Mouse (Mus musculus) heart, postnatal 0 days (tissue): ENCODE measurements around the gene Farp1.

Experiments used
- CTCF ChIP-seq: IDR thresholded peaks from 2 replicates; pipeline ENCODE4 v1.5.1; 2016; ENCODE audit warnings: antibody characterized with exemption, control low read depth, low read depth
- EP300 ChIP-seq: IDR thresholded peaks from 2 replicates; pipeline ENCODE4 v1.6.1; 2016; ENCODE audit warnings: antibody characterized with exemption, low read depth

DNA sequence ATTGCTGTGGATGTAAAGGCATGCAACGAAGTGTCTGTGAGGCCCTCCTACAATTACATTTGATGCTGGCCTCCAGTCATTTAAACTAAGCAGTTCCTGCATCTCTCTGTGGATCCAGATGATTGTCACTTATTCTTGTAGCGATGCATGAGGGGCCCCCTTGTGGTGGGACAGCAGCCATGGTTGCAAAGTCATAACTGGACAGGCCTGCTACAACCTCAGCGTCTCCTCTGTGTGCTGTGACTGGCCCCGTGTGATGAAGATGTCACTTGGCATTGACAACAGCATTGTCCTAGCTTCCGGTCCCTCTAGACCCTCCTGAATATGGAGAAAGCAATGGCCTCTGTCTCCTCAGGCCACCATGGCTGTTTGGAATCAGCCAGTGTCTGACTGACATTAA is 185.7 kb downstream of the Farp1 start:
- peak; percentile 80 for TF ChIP-seq CTCF
- no peak for TF ChIP-seq EP300
